Mouse (Mus musculus) midbrain, postnatal 0 days (tissue): ENCODE measurements at regions not wholly inside any gene's neighbourhood (a gene's known extent, or its start where the extent isn't known, plus 50 kb on each side); places are given as distances from the start of the nearest gene placed in this dataset.
"Not testable (repeated sequence)": the region's sequence is repeated elsewhere in the genome, so short reads cannot be mapped to it uniquely, and the experiment has no call there.

Experiments used
- ATAC-seq: fragments of 200-750 bp; cut with Nextera tagmentation; 2 replicates; pipeline ENCODE4 v1.8.0; 2017; ENCODE audit warnings: moderate number of reproducible peaks, mild to moderate bottlenecking, moderate TSS enrichment, moderate library complexity; ENCODE audit not compliant: low FRiP score
- DNase-seq: peaks from one replicate; pipeline ENCODE4 v3.0.0-alpha.2; 2015; ENCODE audit warnings: low spot score
- H3K27ac ChIP-seq: fragments of 300-500 bp; sonication (generic); 2 replicates; pipeline ENCODE4 v1.5.1; 2014; ENCODE audit warnings: low read depth, mild to moderate bottlenecking, low read length, mixed read lengths
- H3K27me3 ChIP-seq: fragments of 300-500 bp; sonication (generic); 2 replicates; pipeline ENCODE4 v1.6.1; 2014; ENCODE audit warnings: low read length, control low read depth, mixed read lengths; ENCODE audit not compliant: insufficient read depth
- H3K36me3 ChIP-seq: fragments of 300-500 bp; sonication (generic); 2 replicates; pipeline ENCODE4 v1.6.1; 2014; ENCODE audit warnings: low read length, control low read depth, mixed read lengths; ENCODE audit not compliant: insufficient read depth
- H3K4me1 ChIP-seq: fragments of 300-500 bp; sonication (generic); 2 replicates; pipeline ENCODE4 v1.6.1; 2014; ENCODE audit warnings: mild to moderate bottlenecking, control low read depth, antibody characterized with exemption, low read length, mixed read lengths; ENCODE audit not compliant: insufficient read depth
- H3K4me2 ChIP-seq: fragments of 300-500 bp; sonication (generic); 2 replicates; pipeline ENCODE4 v1.6.1; 2014; ENCODE audit warnings: low read depth, mild to moderate bottlenecking, low read length, mixed read lengths; ENCODE audit not compliant: poor library complexity, severe bottlenecking
- H3K4me3 ChIP-seq: fragments of 300-500 bp; sonication (generic); 2 replicates; pipeline ENCODE4 v1.5.1; 2014; ENCODE audit warnings: low read depth, mild to moderate bottlenecking, low read length, moderate library complexity
- H3K9ac ChIP-seq: fragments of 300-500 bp; sonication (generic); replicated peaks from 2 replicates; pipeline ENCODE4 v1.6.1; 2014; ENCODE audit warnings: mild to moderate bottlenecking, low read length, moderate library complexity, mixed read lengths; ENCODE audit not compliant: poor library complexity, severe bottlenecking
- H3K9me3 ChIP-seq: fragments of 300-500 bp; sonication (generic); 2 replicates; pipeline ENCODE4 v1.6.1; 2016; ENCODE audit warnings: low read length, control low read depth
- CTCF ChIP-seq: IDR thresholded peaks from 2 replicates; pipeline ENCODE4 v1.5.1; 2016; ENCODE audit warnings: antibody characterized with exemption, mild to moderate bottlenecking
- WGBS: fragments of 180-500 bp; shearing (Covaris S2); extraction: QIAGEN DNeasy Blood & Tissue Kit; methylation state at CpG from one replicate; pipeline ENCODE4 v1.1.7; 2014; 5-methylcytosine and 5-hydroxymethylcytosine counted together

DNA sequence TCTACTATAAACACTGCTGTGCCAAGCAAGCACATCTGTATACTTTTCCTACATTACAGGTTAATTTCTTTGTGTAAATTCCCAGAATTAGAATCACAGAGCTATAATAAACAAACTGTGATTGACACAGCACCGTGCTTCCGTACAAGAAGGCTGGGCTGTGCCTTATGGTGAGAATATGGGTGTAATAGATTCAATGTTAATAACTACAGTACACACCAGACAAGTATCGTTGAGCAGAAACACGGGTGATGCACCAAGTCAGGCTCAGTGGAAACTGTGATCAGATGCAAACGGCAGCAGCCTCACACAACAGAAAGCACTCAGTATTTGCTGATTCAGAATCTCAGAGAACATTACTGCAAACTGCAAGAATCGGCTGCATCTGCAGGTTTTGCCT, 86.5 kb upstream of the Cep85l start:
- Histone ChIP-seq H3K4me2 (no peak overlapping the region), H3K36me3 (no peaks in the 10 kb centered on the region), H3K4me3 (no peak overlapping the region), H3K9ac (peak overlapping the region; percentile 36; the same call in 1 of the 2 replicates), H3K27me3 (no peaks in the 10 kb centered on the region), H3K27ac (no peak overlapping the region), H3K9me3 (no peaks in the 10 kb centered on the region), H3K4me1 (peaks cover 11% of the 10 kb centered on the region; the same call in 1 of the 2 replicates)
- WGBS: 73% methylated on average over 6 of the region's 6 CpGs
- DNase-seq: no peak
- no peak for ATAC-seq
- TF ChIP-seq CTCF: no peak

DNA sequence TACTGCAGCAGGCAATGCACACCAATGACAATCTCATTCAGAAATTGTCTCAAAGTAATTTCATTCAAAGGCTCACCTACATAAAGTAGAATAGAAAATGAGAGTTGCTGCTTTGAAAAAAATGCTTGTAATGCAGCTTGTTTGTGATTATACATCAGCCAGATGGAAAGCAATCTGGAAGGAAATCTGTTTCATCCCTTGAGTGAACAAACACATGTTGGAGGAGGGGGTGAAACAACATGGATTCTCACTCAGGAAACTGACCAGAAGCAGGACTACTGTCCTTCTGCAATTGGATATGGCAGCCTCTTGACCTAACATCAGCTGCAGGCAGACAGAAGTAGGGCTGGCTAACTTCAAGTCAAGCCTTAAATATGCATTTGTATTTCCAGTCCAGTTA, 84.8 kb upstream of the Cep85l start:
- Histone ChIP-seq H3K9ac (no peak overlapping the region), H3K36me3 (no peaks in the 10 kb centered on the region), H3K9me3 (no peaks in the 10 kb centered on the region), H3K4me3 (no peak overlapping the region), H3K27ac (no peak overlapping the region), H3K4me1 (peaks cover 11% of the 10 kb centered on the region; the same call in 1 of the 2 replicates), H3K27me3 (no peaks in the 10 kb centered on the region), H3K4me2 (no peak overlapping the region)
- ATAC-seq (no peak), DNase-seq (no peak)
- no peak for TF ChIP-seq CTCF

DNA sequence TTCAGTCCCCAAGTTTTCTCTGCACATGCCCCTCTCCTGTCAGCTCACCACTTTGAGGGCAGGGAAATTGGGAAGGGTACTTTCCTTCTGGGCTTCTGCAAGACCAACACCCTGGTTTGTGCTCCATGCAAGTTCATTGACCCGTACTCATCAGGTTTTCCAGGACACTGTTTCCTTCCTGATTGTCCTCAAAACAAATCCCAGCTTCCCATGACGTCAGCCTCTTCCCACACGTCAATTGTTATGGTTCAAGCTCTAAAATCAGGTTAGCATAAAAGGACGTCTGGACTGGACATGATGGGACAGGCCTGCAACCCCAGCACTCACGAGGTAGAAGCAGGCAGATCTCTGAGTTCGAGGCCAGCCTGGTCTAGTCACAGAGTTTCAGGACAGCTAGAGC, 84.3 kb upstream of the Cep85l start:
- Histone ChIP-seq H3K4me2 (no peak overlapping the region), H3K4me1 (peaks cover 11% of the 10 kb centered on the region; the same call in 1 of the 2 replicates), H3K27me3 (no peaks in the 10 kb centered on the region), H3K36me3 (no peaks in the 10 kb centered on the region), H3K9ac (no peak overlapping the region), H3K27ac (no peak overlapping the region), H3K9me3 (no peaks in the 10 kb centered on the region), H3K4me3 (no peak overlapping the region)
- no peak for TF ChIP-seq CTCF
- WGBS: 61% methylated on average over 6 of the region's 6 CpGs
- no peak for DNase-seq
- ATAC-seq: no peak

DNA sequence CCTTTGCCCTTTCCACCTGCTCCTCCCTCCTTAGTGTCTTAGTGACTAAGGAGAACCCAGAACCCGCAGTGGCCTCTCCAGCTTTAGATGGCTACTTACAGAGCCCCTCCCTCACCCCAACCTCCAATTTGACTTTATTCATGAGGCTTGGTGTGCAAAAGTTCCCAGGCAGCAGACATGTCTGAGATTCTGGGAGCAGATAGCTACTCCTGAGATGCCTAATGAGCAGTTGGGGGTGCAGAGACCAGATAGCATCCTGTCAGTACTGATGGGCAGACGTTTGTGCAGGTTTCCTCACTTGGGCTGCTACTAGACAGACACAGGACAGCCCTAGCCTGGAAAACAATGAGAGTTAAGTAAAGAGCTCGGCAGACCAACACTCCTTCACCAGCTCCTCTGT, 83.7 kb upstream of the Cep85l start:
- no peak overlapping the region for H3K4me3 ChIP-seq
- H3K9me3 ChIP-seq: no peaks in the 10 kb centered on the region
- DNase-seq: no peak
- no peaks in the 10 kb centered on the region for H3K27me3 ChIP-seq
- peaks cover 11% of the 10 kb centered on the region; the same call in 1 of the 2 replicates for H3K4me1 ChIP-seq
- ATAC-seq: 0 out of 2 replicates have a peak, but pooled peaks have one; percentile 14
- H3K27ac ChIP-seq: no peak overlapping the region
- WGBS: 28% methylated on average over 3 of the region's 3 CpGs
- TF ChIP-seq CTCF: no peak
- no peak overlapping the region for H3K4me2 ChIP-seq
- H3K36me3 ChIP-seq: no peaks in the 10 kb centered on the region
- H3K9ac ChIP-seq: no peak overlapping the region

DNA sequence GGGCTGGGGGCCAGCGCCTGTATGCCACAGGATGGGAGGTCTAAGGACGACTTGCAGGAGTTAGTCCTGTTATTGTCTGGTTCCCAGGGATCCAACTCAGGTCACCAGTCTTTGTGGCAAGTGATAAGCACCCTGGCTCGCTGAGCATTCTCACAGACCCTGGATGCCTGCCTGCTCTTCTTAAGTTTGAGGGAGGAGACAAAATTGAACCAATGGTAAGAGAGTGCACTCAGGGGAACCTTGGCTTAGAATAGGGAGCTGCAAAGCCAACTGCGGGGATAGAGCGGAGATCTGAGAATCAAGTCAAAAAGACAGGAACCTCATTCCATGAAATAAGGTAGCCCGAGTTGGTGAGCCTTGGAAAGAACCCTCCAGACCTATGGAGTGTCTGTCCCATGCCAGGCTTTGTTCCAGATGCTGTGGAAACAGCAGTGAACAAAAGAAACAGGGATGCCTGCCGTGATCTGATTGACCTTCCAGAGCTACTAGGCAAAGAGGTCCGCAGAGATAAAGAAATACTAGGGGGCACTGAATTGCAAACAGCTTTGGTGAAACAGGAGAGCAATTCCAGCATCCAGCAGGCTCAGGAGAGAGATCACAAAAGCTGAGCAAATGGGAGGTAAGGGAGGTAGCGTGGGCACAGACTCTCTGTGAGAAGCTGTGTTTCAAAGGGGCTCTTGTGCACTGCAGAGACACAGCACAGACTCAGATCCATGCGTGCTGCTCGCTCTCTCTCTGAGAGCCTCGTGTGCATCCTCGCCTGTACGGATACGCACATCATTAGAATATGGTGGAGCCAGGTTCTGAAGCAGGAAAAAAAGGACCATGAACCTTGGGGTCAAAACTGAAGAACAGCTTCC, 82.9 kb upstream of the Cep85l start:
- H3K27me3 ChIP-seq: no peaks in the 10 kb centered on the region
- H3K4me3 ChIP-seq: no peak overlapping the region
- peak; percentile 47 for DNase-seq
- 12% methylated on average over 15 of the region's 15 CpGs for WGBS
- peak; percentile 76; the same call in 1 of the 2 replicates for ATAC-seq
- TF ChIP-seq CTCF: no peak
- no peaks in the 10 kb centered on the region for H3K9me3 ChIP-seq
- H3K4me2 ChIP-seq: peak overlapping the region; percentile 28
- no peak overlapping the region for H3K9ac ChIP-seq
- H3K36me3 ChIP-seq: no peaks in the 10 kb centered on the region
- H3K27ac ChIP-seq: peak overlapping the region; percentile 33; the same call in 1 of the 2 replicates
- H3K4me1 ChIP-seq: peaks cover 11% of the 10 kb centered on the region; the same call in 1 of the 2 replicates

GRCm38 (mm10) chr10:53461070-53461781, 81.5 kb upstream of the Cep85l start:
- no peak overlapping the region for H3K9ac ChIP-seq
- peak; percentile 57 for TF ChIP-seq CTCF

GRCm38 (mm10) chr10:53459706-53460105, 80.0 kb upstream of the Cep85l start:
- not testable (repeated sequence) for H3K27me3 ChIP-seq, H3K4me3 ChIP-seq, H3K9ac ChIP-seq, H3K27ac ChIP-seq, H3K4me2 ChIP-seq, DNase-seq, H3K9me3 ChIP-seq, H3K36me3 ChIP-seq, ATAC-seq
- peaks cover 11% of the 10 kb centered on the region; the same call in 1 of the 2 replicates for H3K4me1 ChIP-seq
- WGBS: 61% methylated on average over 1 of the region's 1 CpGs

More at GRCm38 (mm10) chr10:53461070-53461781, 81.5 kb upstream of the Cep85l start:
- Histone ChIP-seq H3K4me3 (no peak overlapping the region), H3K4me2 (no peak overlapping the region), H3K4me1 (peaks cover 11% of the 10 kb centered on the region; the same call in 1 of the 2 replicates), H3K27me3 (no peaks in the 10 kb centered on the region), H3K27ac (no peak overlapping the region), H3K9me3 (no peaks in the 10 kb centered on the region), H3K36me3 (no peaks in the 10 kb centered on the region)
- DNase-seq (no peak), ATAC-seq (no peak)
- WGBS: 86% methylated on average over 7 of the region's 7 CpGs
